Mouse (Mus musculus) midbrain, embryonic 16.5 days (tissue): ENCODE measurements around the gene 4931422A03Rik. TPM values are rescaled to one million over a fixed set of nuclear protein-coding genes. Genes with fewer than 3 reads are reported as not detected.
A peak's percentile ranks its signal among the peaks of the same experiment; 100 is the strongest.
"Not testable (repeated sequence)": the region's sequence is repeated elsewhere in the genome, so short reads cannot be mapped to it uniquely, and the experiment has no call there.

Source experiments
- ATAC-seq: fragments of 200-750 bp; cut with Nextera tagmentation; 2 replicates; pipeline ENCODE4 v1.8.0; 2017; ENCODE audit warnings: moderate TSS enrichment
- H3K27ac ChIP-seq: fragments of 300-500 bp; sonication (generic); 2 replicates; pipeline ENCODE4 v1.5.1; 2014; ENCODE audit warnings: mild to moderate bottlenecking, low read length, mixed read lengths
- H3K27me3 ChIP-seq: fragments of 300-500 bp; sonication (generic); 2 replicates; pipeline ENCODE4 v1.6.1; 2014; ENCODE audit warnings: low read depth, low read length, mixed read lengths; ENCODE audit not compliant: control insufficient read depth, insufficient read depth
- H3K36me3 ChIP-seq: fragments of 300-500 bp; sonication (generic); 2 replicates; pipeline ENCODE4 v1.6.1; 2014; ENCODE audit warnings: mild to moderate bottlenecking, low read length, moderate library complexity, mixed read lengths; ENCODE audit not compliant: control insufficient read depth, insufficient read depth
- H3K4me1 ChIP-seq: fragments of 300-500 bp; sonication (generic); 2 replicates; pipeline ENCODE4 v1.6.1; 2014; ENCODE audit warnings: mild to moderate bottlenecking, low read length, mixed read lengths; ENCODE audit not compliant: control insufficient read depth, insufficient read depth
- H3K4me2 ChIP-seq: fragments of 300-500 bp; sonication (generic); 2 replicates; pipeline ENCODE4 v1.6.1; 2014; ENCODE audit warnings: mild to moderate bottlenecking, low read length, mixed read lengths
- H3K4me3 ChIP-seq: fragments of 300-500 bp; sonication (generic); 2 replicates; pipeline ENCODE4 v1.5.1; 2014; ENCODE audit warnings: low read depth, mild to moderate bottlenecking, low read length, moderate library complexity, mixed read lengths
- H3K9ac ChIP-seq: fragments of 300-500 bp; sonication (generic); 2 replicates; pipeline ENCODE4 v1.6.1; 2014; ENCODE audit warnings: low read depth, low read length, mixed read lengths
- H3K9me3 ChIP-seq: fragments of 300-500 bp; sonication (generic); replicated peaks from 2 replicates; pipeline ENCODE4 v1.6.1; 2014; ENCODE audit warnings: mild to moderate bottlenecking, low read length, mixed read lengths; ENCODE audit not compliant: control insufficient read depth, poor library complexity, severe bottlenecking
- WGBS: fragments of 180-500 bp; shearing (Covaris S2); extraction: QIAGEN DNeasy Blood & Tissue Kit; methylation state at CpG from one replicate; pipeline ENCODE4 v1.1.7; 2014; 5-methylcytosine and 5-hydroxymethylcytosine counted together
- polyA plus RNA-seq: library from polyadenylated mRNA; unstranded; fragments of >200 nt; fragmentation: Nextera tagmentation; extraction: Ambion mirVana; gene quantifications from 2 replicates; pipeline ENCODE4 v1.2.1, GENCODE M21; 2015

4931422A03Rik gene
- polyA plus RNA-seq, 1 experiment from 2014 or later = 2.3 TPM

DNA sequence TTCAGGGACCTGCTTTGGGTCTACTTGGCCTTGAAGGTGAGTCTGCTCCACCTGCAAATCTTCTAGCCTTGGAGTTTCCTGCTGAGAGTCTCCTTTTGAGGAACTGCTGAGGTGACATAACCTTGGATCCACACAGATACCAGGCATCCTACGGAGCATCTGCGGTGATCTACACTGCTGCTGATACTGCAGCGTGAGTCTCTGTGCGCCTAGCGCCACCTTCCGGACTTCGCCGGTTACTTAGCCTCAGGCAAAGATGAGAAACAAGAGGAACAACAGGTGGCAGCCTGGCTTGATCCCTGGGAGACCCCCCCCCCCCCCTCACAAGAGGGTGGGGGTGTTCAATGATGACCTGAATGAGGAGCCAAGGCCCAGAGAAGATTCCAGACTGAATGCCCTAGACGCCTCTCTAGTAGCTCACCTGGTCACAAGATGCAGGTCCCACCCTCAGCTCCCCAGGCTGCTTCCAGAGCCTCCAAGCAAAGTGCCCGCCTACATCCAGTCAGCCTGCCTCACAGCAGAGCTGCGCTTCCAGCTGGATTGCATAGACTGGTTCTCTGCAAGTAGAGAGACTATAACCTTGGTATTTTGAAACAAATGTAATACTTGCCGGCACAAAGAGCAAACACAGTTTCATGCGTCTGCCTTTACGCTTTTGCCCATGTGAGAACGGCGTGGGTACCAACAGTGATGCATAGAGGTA lies 25.3 kb downstream of the 4931422A03Rik start:
- WGBS = 35% methylated on average over 16 of the region's 16 CpGs
- Histone ChIP-seq H3K27me3 (no peaks in the 10 kb centered on the region), H3K27ac (no peak overlapping the region), H3K9ac (no peak overlapping the region), H3K36me3 (no peaks in the 10 kb centered on the region), H3K9me3 (no peaks in the 10 kb centered on the region), H3K4me1 (no peaks in the 10 kb centered on the region), H3K4me2 (no peak overlapping the region), H3K4me3 (no peak overlapping the region)
- ATAC-seq = peak; percentile 75

DNA sequence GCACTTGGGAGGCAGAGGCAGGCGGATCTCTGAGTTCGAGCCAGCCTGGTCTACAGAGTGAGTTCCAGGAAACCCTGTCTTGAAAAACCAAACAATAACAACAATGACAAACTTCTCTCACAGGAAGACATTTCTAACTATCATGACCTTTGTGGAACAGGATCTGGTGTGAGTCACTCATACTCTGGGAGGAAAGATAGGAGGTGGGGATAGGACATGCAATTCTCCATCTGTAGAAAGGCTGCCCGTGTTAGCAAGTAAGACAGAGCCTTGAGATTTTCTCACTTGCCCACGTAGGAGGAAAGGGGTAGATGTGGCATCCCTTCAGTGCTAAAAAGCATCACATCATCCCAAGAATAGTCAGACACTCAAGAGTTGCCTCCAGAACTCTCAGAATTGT lies 26.3 kb downstream of the 4931422A03Rik start:
- Histone ChIP-seq H3K36me3 (no peaks in the 10 kb centered on the region), H3K4me3 (no peak overlapping the region), H3K9ac (no peak overlapping the region), H3K4me1 (no peaks in the 10 kb centered on the region), H3K4me2 (no peak overlapping the region), H3K27ac (no peak overlapping the region), H3K9me3 (no peaks in the 10 kb centered on the region), H3K27me3 (no peaks in the 10 kb centered on the region)
- WGBS = 75% methylated on average over 4 of the region's 4 CpGs
- no peak for ATAC-seq

DNA sequence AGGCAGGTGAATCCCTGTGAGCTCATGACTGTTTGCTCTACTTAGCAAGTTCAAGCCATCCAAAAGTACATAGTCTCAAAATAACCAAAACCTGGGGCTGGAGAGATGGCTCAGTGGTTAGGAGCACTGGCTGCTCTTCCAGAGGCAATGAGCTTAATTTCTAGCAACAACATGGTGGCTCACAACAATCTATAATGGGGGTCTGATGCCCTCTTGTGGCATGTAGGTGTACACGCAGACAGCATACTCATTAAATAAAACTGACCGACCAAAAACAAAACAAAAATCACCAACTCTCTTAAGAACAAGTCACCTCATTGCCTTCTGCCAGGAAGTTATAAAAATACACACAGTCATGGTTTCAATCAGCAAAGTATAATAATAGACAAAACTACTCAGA lies 27.1 kb downstream of the 4931422A03Rik start:
- H3K4me3 ChIP-seq = no peak overlapping the region
- no peak overlapping the region for H3K9ac ChIP-seq
- H3K9me3 ChIP-seq = no peaks in the 10 kb centered on the region
- 23% methylated on average over 2 of the region's 2 CpGs for WGBS
- no peak overlapping the region for H3K27ac ChIP-seq
- no peaks in the 10 kb centered on the region for H3K4me1 ChIP-seq
- H3K4me2 ChIP-seq = no peak overlapping the region
- no peaks in the 10 kb centered on the region for H3K36me3 ChIP-seq
- no peaks in the 10 kb centered on the region for H3K27me3 ChIP-seq
- ATAC-seq = no peak

DNA sequence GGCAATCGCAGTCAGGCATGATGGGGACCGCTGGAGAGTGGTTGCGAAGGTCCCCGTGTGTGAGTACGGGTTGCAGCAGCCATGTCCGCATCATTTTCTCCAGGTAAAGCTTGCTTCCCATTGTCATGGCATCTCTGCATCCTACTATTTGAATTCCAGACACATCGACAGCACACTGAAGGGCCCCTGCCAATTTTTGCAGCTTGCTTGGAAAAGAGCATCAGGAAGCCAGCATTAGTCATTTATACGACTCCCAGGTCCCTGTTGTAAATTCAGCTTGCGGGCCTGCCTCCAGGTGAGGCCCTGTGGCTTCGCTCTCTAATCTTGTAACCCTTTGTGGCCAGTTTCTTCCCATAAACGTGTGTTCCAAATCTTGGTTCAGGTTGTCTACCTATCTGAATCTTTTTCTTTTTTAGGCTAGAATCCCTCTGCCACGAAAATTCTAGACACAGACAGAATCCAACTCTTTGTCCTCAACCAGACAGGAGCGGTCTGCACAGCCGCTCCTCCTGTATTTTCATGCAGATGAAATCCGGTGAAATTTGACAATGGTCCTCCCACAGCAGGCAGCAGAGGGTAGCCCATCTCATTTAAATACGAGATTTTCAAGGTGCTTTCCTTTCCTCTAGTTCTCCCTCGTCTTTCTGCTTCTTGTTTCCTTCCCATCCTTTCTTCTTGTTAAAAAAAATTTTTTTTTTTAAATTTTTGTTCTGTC lies 35.4 kb downstream of the 4931422A03Rik start:
- ATAC-seq = peak; percentile 77
- no peaks in the 10 kb centered on the region for H3K9me3 ChIP-seq
- H3K4me2 ChIP-seq = peak overlapping the region; percentile 46
- WGBS = 13% methylated on average over 17 of the region's 17 CpGs
- H3K27ac ChIP-seq = peak overlapping the region; percentile 85
- peak overlapping the region; percentile 56 for H3K9ac ChIP-seq
- H3K4me1 ChIP-seq = peaks cover 7% of the 10 kb centered on the region
- H3K27me3 ChIP-seq = no peaks in the 10 kb centered on the region
- H3K4me3 ChIP-seq = peak overlapping the region; percentile 12
- no peaks in the 10 kb centered on the region for H3K36me3 ChIP-seq

DNA sequence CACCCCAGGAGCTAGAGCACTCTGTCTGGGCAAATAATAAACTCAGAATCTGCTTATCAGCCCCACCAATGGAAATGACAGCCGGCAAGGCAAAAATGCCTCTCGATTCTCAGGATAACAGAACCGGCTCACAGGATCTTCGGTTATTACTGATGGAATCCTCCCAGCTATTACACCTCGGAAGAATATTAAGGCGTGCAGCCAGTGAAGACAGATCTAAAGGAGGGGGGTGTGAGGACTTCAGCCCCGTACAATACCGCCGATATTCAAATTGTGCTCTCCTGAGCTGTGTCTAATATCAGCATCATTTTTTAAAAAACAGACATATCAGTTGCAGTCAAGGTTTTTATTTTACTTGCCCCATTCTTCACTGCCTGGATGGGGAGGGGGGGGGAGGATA lies 36.0 kb downstream of the 4931422A03Rik start:
- Histone ChIP-seq H3K4me2 (peak overlapping the region; percentile 46), H3K36me3 (no peaks in the 10 kb centered on the region), H3K27me3 (no peaks in the 10 kb centered on the region), H3K9me3 (no peaks in the 10 kb centered on the region), H3K27ac (peak overlapping the region; percentile 85), H3K4me3 (peak overlapping the region; percentile 12), H3K9ac (peak overlapping the region; percentile 56; the same call in 1 of the 2 replicates), H3K4me1 (peaks cover 7% of the 10 kb centered on the region)
- peak; percentile 77 for ATAC-seq
- WGBS = 45% methylated on average over 9 of the region's 9 CpGs

DNA sequence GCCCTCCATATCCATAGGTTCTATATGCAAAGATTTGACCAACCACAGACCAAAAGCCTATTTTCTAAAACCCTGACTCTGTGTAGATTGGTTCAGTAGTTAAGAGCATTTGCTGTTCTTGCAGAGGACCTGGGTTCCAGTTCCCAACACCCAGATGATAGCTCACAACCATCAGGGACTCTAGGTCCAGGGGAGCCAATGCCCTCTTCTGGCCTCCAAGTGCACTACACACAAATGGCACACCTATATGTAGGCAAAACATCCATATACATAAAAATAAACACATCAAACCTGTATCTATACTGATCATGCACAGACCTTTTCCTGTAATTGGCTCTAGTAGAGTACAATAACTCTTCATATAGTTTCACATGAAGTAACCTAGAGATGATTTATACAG lies 36.9 kb downstream of the 4931422A03Rik start:
- Histone ChIP-seq H3K27me3 (no peaks in the 10 kb centered on the region), H3K4me1 (peaks cover 7% of the 10 kb centered on the region), H3K9ac (no peak overlapping the region), H3K36me3 (no peaks in the 10 kb centered on the region), H3K4me3 (no peak overlapping the region), H3K4me2 (no peak overlapping the region), H3K9me3 (no peaks in the 10 kb centered on the region), H3K27ac (no peak overlapping the region)
- ATAC-seq = no peak

DNA sequence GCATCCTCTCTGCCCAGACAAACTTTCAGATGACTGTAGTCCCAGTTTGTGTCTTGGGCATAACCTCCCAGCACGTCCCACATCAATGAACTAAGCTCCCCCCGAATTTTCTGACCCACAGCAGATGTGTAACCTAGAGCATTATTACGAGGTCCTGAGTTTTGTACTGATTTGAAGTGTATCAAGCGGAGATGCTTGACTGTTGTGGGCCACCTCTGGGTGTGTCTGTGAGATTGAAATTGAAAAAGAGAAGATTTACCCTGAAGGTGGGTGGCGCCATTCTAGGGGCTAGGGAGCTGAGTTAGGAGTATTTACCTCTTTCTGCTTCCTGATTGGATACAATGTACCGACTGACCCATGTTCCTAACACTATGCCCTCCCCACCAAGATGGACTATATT lies 38.4 kb downstream of the 4931422A03Rik start:
- Histone ChIP-seq H3K4me2 (no peak overlapping the region), H3K9me3 (no peaks in the 10 kb centered on the region), H3K4me3 (no peak overlapping the region), H3K36me3 (no peaks in the 10 kb centered on the region), H3K27me3 (no peaks in the 10 kb centered on the region), H3K9ac (no peak overlapping the region), H3K4me1 (peaks cover 7% of the 10 kb centered on the region), H3K27ac (no peak overlapping the region)
- no peak for ATAC-seq
- WGBS = 84% methylated on average over 6 of the region's 6 CpGs

DNA sequence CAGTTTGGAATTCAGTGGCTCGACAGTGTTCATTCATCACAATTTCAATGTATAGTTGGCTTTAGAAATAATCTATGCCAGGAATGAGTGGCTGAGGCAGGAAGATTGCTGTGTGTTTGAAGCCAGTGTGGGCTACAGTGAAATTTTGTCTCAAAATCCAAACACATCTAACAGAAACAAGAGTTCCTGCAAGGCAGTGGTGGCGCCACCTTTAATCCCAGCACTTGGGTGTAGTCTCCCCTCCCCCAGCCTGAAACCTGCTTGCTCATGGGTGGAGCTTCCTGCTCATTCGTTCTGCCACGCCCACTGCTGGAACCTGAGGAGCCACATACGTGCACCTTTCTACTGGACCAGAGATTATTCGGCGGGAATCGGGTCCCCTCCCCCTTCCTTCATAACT lies 40.6 kb downstream of the 4931422A03Rik start:
- not testable (repeated sequence) for H3K9ac ChIP-seq, H3K36me3 ChIP-seq, H3K4me3 ChIP-seq, H3K27me3 ChIP-seq, H3K27ac ChIP-seq, H3K4me2 ChIP-seq, H3K4me1 ChIP-seq, H3K9me3 ChIP-seq, ATAC-seq
- 78% methylated on average over 5 of the region's 8 CpGs for WGBS

DNA sequence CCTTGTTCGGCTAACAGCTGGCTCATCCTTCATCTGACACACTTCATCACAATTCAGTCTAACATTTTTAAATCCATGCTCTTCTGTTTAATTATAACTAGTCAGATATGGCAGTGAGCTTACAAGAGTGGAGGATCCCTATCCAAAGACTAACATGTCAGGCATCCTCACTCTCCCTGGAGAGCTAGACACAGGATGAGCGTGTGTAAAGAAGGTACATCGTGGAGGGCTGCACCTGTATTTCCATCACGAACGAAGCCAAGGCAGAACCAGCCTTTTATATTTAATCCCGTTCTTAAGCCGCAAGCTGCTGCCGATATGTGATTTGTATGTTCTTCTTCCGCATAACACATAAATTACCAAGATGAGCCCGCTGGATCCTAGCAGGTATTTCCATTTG lies 45.0 kb downstream of the 4931422A03Rik start:
- WGBS = 82% methylated on average over 10 of the region's 10 CpGs
- no peak for ATAC-seq
- Histone ChIP-seq H3K36me3 (no peaks in the 10 kb centered on the region), H3K4me1 (peaks cover 3% of the 10 kb centered on the region; the same call in 1 of the 2 replicates), H3K4me2 (no peak overlapping the region), H3K4me3 (no peak overlapping the region), H3K27me3 (no peaks in the 10 kb centered on the region), H3K27ac (no peak overlapping the region), H3K9me3 (no peaks in the 10 kb centered on the region), H3K9ac (no peak overlapping the region)
